In genomic region chr7:37771491-37772375, GRCm38 (mm10) we compare ENCODE assay signal across 9 mouse cellular contexts. TPM values are rescaled to one million over a fixed set of nuclear protein-coding genes. Genes with fewer than 3 reads are reported as not detected.
A peak's percentile ranks its signal among the peaks of the same experiment; 100 is the strongest.
DNase-seq lines count a peak whose midpoint lies in the region; ATAC-seq lines count a peak whose summit lies in the region.
"Had no signal": no experiment of that assay in that cellular context is flagged by ENCODE, and none has a peak within 500 bp of the region (broad histone marks: within the 10 kb centered on the region; RNA-seq: fewer than 3 reads in every experiment).

No protein-coding gene starts in this region.

- H3K36me3 ChIP-seq in forebrain, embryonic 10.5 days (replicated peaks) = no peaks in the 10 kb centered on the region
- no peaks in the 10 kb centered on the region for H3K36me3 ChIP-seq in hindbrain, embryonic 15.5 days

- peak; percentile 80 for DNase-seq in left cerebral cortex, postnatal 4 days
- no peak for DNase-seq in left cerebral cortex, adult 9 months (ENCODE audit: low spot score in 2 of 2)
- DNase-seq in adrenal gland, postnatal 36 days = peak; percentile 47 to 54
- DNase-seq in forebrain, embryonic 10.5 days (ENCODE audit: extremely low spot score, low spot score) = peak; percentile 83
- peak; percentile 33 to 53 for DNase-seq in lung, postnatal 4 days
- peak; percentile 40 for DNase-seq in yolk sac, embryonic 10.5 days (ENCODE audit: low spot score)
- DNase-seq in layer of hippocampus, adult 9-11 months = no peak

- WGBS in forebrain, embryonic 10.5 days = under 1% methylated on average over 63 of the region's 75 CpGs
- WGBS in hindbrain, embryonic 15.5 days = under 1% methylated on average over 68 of the region's 75 CpGs

- no peaks in the 10 kb centered on the region for H3K9me3 ChIP-seq in forebrain, embryonic 10.5 days
- H3K9me3 ChIP-seq in hindbrain, embryonic 15.5 days = no peaks in the 10 kb centered on the region

- H3K4me1 ChIP-seq in forebrain, embryonic 10.5 days = peaks cover 79% of the 10 kb centered on the region
- peaks cover 38% of the 10 kb centered on the region for H3K4me1 ChIP-seq in hindbrain, embryonic 15.5 days (replicated peaks)

- H3K9ac ChIP-seq in hindbrain, embryonic 15.5 days = peak overlapping the region; percentile 59

- H3K27me3 ChIP-seq in forebrain, embryonic 10.5 days (ENCODE audit: poor library complexity, severe bottlenecking) = peaks cover 87% of the 10 kb centered on the region
- H3K27me3 ChIP-seq in hindbrain, embryonic 15.5 days = 0 out of 2 replicates have a peak, but pooled peaks cover 4% of the 10 kb centered on the region
- H3K27me3 ChIP-seq: Patski had no signal

- peak overlapping the region; percentile 97 for H3K27ac ChIP-seq in forebrain, embryonic 10.5 days
- H3K27ac ChIP-seq in hindbrain, embryonic 15.5 days (replicated peaks) = peak overlapping the region; percentile 84

- ATAC-seq in hindbrain, embryonic 15.5 days (ENCODE audit: low FRiP score, low read depth) = peak; percentile 29; the same call in 1 of the 2 replicates

- intact Hi-C loops in left cerebral cortex, postnatal 4 days (cut with DNase I) = loop anchor here (5.0 kb wide), 1 partner anchor 394 kb away; no protein-coding TSS in a partner anchor

- peak overlapping the region; percentile 77 for H3K4me3 ChIP-seq in forebrain, embryonic 10.5 days
- H3K4me3 ChIP-seq in hindbrain, embryonic 15.5 days = peak overlapping the region; percentile 58

- H3K4me2 ChIP-seq in hindbrain, embryonic 15.5 days = peak overlapping the region; percentile 91

RNA-seq across cellular contexts. Expression of gene Zfp536, which starts 1.7 kb away (rescaled TPM):
- 10 to 100 TPM; 32.5 to 37.6 TPM for total RNA-seq in left cerebral cortex, postnatal 4 days (2021)
- total RNA-seq in adrenal gland, postnatal 36 days (2021) = 1 to 10 TPM; 6.7 to 8.5 TPM
- polyA plus RNA-seq in forebrain, embryonic 10.5 days (2016; fragmentation: Nextera tagmentation; extraction: Ambion mirVana) = 30.5 and 31.5 TPM in 2 replicates
- polyA plus RNA-seq in hindbrain, embryonic 15.5 days (2015; fragmentation: Nextera tagmentation; extraction: Ambion mirVana) = 36.0 and 36.2 TPM in 2 replicates

Comparison
In these comparisons a context has a peak if more than half of its experiments do, and no peak if none do; other contexts are left out.
1. DNase-seq: peak in left cerebral cortex, postnatal 4 days (single experiment), adrenal gland, postnatal 36 days (2 of 2), forebrain, embryonic 10.5 days (single experiment), lung, postnatal 4 days (2 of 2) and yolk sac, embryonic 10.5 days (single experiment); none in left cerebral cortex, adult 9 months (0 of 2) and layer of hippocampus, adult 9-11 months (single experiment).